Mouse (Mus musculus) heart, adult 2 months (tissue): ENCODE measurements around the gene Mettl16.

Source experiments
- CTCF ChIP-seq: fragments of 200-600 bp; IDR thresholded peaks from 2 replicates; pipeline ENCODE4 v1.8.1; 2022; ENCODE audit warnings: antibody characterized with exemption, mild to moderate bottlenecking, moderate library complexity
- EP300 ChIP-seq: fragments of 200-500 bp; IDR thresholded peaks from 2 replicates; pipeline ENCODE4 v1.6.1; 2011; ENCODE audit warnings: low read depth, low read length, control low read depth; ENCODE audit not compliant: insufficient read depth
- POLR2A ChIP-seq: fragments of 200-500 bp; IDR thresholded peaks from 2 replicates; pipeline ENCODE4 v1.6.1; 2011; ENCODE audit warnings: mild to moderate bottlenecking, low read depth, low read length, control low read depth; ENCODE audit not compliant: insufficient read depth

DNA sequence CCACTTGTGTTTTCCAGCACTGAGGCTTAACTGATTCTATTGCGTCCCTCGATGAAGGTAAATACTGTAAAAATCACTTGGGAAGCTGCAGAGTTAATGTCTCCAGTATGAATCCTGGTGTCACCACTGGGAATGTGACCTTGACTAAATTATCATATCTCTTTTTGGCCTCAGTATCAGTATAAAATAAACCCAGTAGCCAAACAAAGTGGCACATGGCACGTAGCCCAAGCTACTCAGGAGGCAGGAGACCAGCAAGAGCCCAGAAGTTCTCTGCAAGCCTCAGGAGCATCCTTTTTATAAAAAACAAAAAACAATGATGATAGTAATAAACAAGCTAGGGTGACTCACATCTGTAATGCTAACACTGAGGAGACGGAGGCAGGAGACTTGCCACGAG, 45.4 kb upstream of the Mettl16 start:
- TF ChIP-seq POLR2A, result no peak
- no peak for TF ChIP-seq CTCF
- no peak for TF ChIP-seq EP300
